Mouse (Mus musculus) stomach, embryonic 16.5 days (tissue): ENCODE data around the gene Gpatch4. TPM values are rescaled to one million over a fixed set of nuclear protein-coding genes. Genes with fewer than 3 reads are reported as not detected.
A peak's percentile ranks its signal among the peaks of the same experiment; 100 is the strongest.

Experiments used
- ATAC-seq: fragments of 200-750 bp; cut with Nextera tagmentation; 2 replicates; pipeline ENCODE4 v1.8.0; 2017; ENCODE audit warnings: moderate number of reproducible peaks, moderate TSS enrichment; ENCODE audit not compliant: insufficient read depth, low FRiP score
- H3K27ac ChIP-seq: fragments of 300-500 bp; sonication (generic); 2 replicates; pipeline ENCODE4 v1.5.1; 2014; ENCODE audit warnings: low read length
- H3K27me3 ChIP-seq: fragments of 300-500 bp; sonication (generic); 2 replicates; pipeline ENCODE4 v1.6.1; 2014; ENCODE audit warnings: low read length, control low read depth, mixed read lengths; ENCODE audit not compliant: control insufficient read depth, insufficient read depth
- H3K36me3 ChIP-seq: fragments of 300-500 bp; sonication (generic); 2 replicates; pipeline ENCODE4 v1.6.1; 2014; ENCODE audit warnings: low read length; ENCODE audit not compliant: control insufficient read depth, insufficient read depth
- H3K4me1 ChIP-seq: fragments of 300-500 bp; sonication (generic); 2 replicates; pipeline ENCODE4 v1.6.1; 2014; ENCODE audit warnings: low read length, control low read depth, mixed read lengths; ENCODE audit not compliant: control insufficient read depth, insufficient read depth
- H3K4me2 ChIP-seq: fragments of 300-500 bp; sonication (generic); 2 replicates; pipeline ENCODE4 v1.6.1; 2014; ENCODE audit warnings: low read depth, low read length, mixed read lengths
- H3K4me3 ChIP-seq: fragments of 300-500 bp; sonication (generic); replicated peaks from 2 replicates; pipeline ENCODE4 v1.5.1; 2014; ENCODE audit warnings: mild to moderate bottlenecking, low read length
- H3K9ac ChIP-seq: fragments of 300-500 bp; sonication (generic); 2 replicates; pipeline ENCODE4 v1.6.1; 2014; ENCODE audit warnings: low read length
- H3K9me3 ChIP-seq: fragments of 300-500 bp; sonication (generic); replicated peaks from 2 replicates; pipeline ENCODE4 v1.6.1; 2016; ENCODE audit warnings: low read length, control low read depth; ENCODE audit not compliant: control insufficient read depth
- WGBS: fragments of 180-500 bp; shearing (Covaris S2); extraction: QIAGEN DNeasy Blood & Tissue Kit; methylation state at CpG from one replicate; pipeline ENCODE4 v1.1.7; 2014; 5-methylcytosine and 5-hydroxymethylcytosine counted together
- polyA plus RNA-seq: library from polyadenylated mRNA; unstranded; fragments of >200 nt; fragmentation: Nextera tagmentation; extraction: Ambion mirVana; gene quantifications from 2 replicates; pipeline ENCODE4 v1.2.1, GENCODE M21; 2015

Gene Gpatch4
- polyA plus RNA-seq, 1 experiment from 2014 or later, result 30.1 TPM

DNA sequence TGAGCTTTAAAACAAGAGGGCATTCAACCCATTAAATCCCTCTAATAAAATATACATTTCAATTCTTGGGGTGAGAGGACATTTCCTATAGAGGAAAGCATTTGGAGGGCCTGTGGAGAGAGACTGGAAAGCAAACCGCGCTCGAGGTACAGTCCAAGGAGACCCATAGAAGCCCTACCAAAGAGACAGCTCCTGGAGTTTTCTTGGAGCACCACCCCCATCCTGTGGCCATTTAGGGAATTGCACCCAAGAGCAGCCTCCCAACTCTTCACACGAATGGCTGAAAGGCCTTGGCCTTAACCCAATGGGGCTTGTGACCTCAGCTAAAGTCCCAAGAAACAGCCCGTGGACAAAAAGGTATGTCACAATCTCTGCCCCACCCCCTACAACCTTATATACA lies 28.9 kb downstream of the Gpatch4 start:
- no peak overlapping the region for H3K4me2 ChIP-seq
- H3K36me3 ChIP-seq, result no peaks in the 10 kb centered on the region
- H3K4me3 ChIP-seq, result no peak overlapping the region
- WGBS, result 3% methylated on average over 5 of the region's 5 CpGs
- peak; percentile 70; the same call in 1 of the 2 replicates for ATAC-seq
- no peak overlapping the region for H3K9ac ChIP-seq
- no peaks in the 10 kb centered on the region for H3K4me1 ChIP-seq
- no peaks in the 10 kb centered on the region for H3K27me3 ChIP-seq
- H3K27ac ChIP-seq, result no peak overlapping the region
- no peaks in the 10 kb centered on the region for H3K9me3 ChIP-seq

DNA sequence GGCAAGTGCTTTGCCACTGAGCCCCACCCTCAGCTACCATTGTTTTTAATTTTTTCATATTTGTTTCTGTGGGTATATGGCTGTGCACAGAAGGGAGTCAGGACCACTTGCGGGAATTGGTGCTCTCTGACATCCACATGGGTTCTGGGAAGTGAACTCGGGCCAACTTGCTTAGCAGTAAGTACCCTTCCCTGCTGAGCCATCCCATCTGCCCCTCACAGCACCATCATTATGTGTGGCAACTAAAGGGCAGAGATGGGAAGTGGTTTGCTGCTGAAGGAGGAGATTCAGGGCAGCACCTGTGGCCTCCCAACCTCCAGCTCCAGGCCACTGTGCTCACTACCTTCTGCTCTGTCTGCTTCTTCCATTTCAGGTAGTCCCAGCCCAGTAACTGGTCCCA lies 30.7 kb downstream of the Gpatch4 start:
- H3K27me3 ChIP-seq, result no peaks in the 10 kb centered on the region
- H3K4me3 ChIP-seq, result no peak overlapping the region
- H3K9me3 ChIP-seq, result no peaks in the 10 kb centered on the region
- no peak overlapping the region for H3K4me2 ChIP-seq
- ATAC-seq, result no peak
- 61% methylated on average over 2 of the region's 2 CpGs for WGBS
- no peaks in the 10 kb centered on the region for H3K36me3 ChIP-seq
- no peak overlapping the region for H3K9ac ChIP-seq
- H3K4me1 ChIP-seq, result no peaks in the 10 kb centered on the region
- H3K27ac ChIP-seq, result no peak overlapping the region

DNA sequence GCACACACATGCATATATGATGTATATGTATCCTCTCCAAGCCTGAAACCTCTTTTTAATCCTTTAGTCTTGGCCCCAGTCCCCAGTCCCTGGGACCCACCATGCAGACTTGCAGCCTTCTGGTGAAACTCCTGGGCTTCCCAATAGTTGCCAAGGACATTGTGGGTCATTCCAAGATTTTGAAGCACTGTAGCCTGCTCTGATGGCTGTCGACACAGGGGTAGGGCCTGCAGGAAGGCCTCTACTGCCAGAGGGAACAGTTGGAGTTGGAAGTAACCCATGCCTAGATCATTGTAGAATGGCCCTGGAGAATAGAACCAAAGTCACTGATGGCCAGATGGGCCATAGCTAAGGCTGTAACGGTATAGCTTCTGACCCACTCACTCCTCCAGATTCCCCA lies 31.4 kb downstream of the Gpatch4 start:
- 71% methylated on average over 2 of the region's 2 CpGs for WGBS

DNA sequence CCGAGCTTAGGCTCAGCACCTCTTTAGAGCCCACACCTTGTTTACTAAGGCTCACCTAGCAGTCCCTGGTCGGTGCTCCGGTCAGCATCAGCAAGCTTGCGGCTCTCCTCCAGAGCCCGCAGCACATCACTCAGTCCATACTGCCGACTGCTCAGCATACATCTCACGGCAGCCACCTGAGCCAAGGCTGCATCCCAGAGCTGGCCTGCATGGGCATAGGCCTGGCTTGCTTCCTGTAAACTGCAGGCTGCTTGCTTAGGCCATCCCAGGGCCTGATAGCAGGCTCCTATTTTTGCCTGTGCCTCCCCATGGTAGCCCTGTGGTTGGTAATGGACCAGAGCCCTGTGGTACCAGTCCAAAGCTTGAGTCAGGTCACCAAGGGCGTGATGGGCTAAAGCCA lies 31.9 kb downstream of the Gpatch4 start:
- H3K4me2 ChIP-seq, result no peak overlapping the region
- no peak for ATAC-seq
- H3K9me3 ChIP-seq, result no peaks in the 10 kb centered on the region
- WGBS, result 80% methylated on average over 8 of the region's 8 CpGs
- H3K4me1 ChIP-seq, result no peaks in the 10 kb centered on the region
- H3K4me3 ChIP-seq, result no peak overlapping the region
- no peaks in the 10 kb centered on the region for H3K27me3 ChIP-seq
- no peak overlapping the region for H3K9ac ChIP-seq
- no peak overlapping the region for H3K27ac ChIP-seq
- no peaks in the 10 kb centered on the region for H3K36me3 ChIP-seq

More for the DNA sequence above, 31.4 kb downstream of the Gpatch4 start:
- Histone ChIP-seq H3K27me3 (no peaks in the 10 kb centered on the region), H3K27ac (no peak overlapping the region), H3K4me3 (no peak overlapping the region), H3K4me2 (no peak overlapping the region), H3K9ac (no peak overlapping the region), H3K4me1 (no peaks in the 10 kb centered on the region), H3K36me3 (no peaks in the 10 kb centered on the region), H3K9me3 (no peaks in the 10 kb centered on the region)
- no peak for ATAC-seq

DNA sequence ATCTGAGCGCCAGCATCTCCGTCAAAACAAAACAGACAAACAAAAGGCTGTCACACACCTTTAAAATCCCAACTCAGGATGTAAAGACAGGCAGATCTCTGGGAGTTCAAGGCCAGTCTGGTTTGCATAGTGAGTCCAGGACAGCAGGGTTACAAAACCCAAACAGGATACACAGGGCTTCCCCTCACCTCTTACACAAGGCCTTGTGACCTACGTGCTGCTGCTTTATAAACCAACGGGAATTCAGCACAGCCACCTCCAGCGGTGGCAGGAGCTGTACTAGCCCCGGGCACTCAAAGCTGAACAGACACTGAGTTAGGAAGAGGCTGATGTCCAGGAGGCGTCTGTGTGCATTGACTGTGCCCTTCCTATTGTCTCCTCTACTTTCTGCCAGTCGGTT lies 34.5 kb downstream of the Gpatch4 start:
- ATAC-seq, result no peak
- no peak overlapping the region for H3K4me2 ChIP-seq
- H3K27me3 ChIP-seq, result no peaks in the 10 kb centered on the region
- no peak overlapping the region for H3K4me3 ChIP-seq
- H3K4me1 ChIP-seq, result peaks cover 4% of the 10 kb centered on the region
- H3K36me3 ChIP-seq, result no peaks in the 10 kb centered on the region
- WGBS, result 45% methylated on average over 8 of the region's 8 CpGs
- no peak overlapping the region for H3K9ac ChIP-seq
- H3K27ac ChIP-seq, result no peak overlapping the region
- no peaks in the 10 kb centered on the region for H3K9me3 ChIP-seq

DNA sequence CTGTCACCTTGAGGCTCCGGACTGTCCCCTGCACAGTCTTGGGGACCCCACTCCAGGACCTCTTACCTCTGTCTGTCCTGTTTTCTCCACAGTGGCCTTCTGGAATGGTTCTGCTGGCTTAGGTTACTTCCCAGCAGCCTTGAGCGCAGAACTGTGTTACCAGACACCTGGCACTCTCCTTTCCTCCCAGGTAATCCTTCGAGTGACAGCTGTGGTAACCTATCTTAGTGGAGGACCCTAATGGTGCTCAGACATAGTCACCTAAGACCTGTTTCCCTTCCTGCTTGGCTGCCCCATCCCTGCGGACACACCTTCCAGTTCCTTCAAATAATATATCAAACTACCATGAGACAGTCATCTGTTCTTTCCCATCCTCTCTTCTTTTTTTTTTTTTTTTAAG lies 35.3 kb downstream of the Gpatch4 start, which contains the start of gene Ttc24:
TSS of gene Ttc24 (minus strand) at position 101 of the 400 bp plus-strand sequence.
- Histone ChIP-seq H3K4me3 (no peak within 1 kb of the TSS), H3K4me1 (peaks cover 12% of the 10 kb centered on the region), H3K27me3 (no peaks in the 10 kb centered on the region), H3K27ac (no peak within 1 kb of the TSS), H3K36me3 (no peaks in the 10 kb centered on the region), H3K4me2 (no peak within 1 kb of the TSS), H3K9ac (no peak within 1 kb of the TSS), H3K9me3 (no peaks in the 10 kb centered on the region)
- 67% methylated on average over 4 of the region's 4 CpGs for WGBS
- ATAC-seq, result no peak

DNA sequence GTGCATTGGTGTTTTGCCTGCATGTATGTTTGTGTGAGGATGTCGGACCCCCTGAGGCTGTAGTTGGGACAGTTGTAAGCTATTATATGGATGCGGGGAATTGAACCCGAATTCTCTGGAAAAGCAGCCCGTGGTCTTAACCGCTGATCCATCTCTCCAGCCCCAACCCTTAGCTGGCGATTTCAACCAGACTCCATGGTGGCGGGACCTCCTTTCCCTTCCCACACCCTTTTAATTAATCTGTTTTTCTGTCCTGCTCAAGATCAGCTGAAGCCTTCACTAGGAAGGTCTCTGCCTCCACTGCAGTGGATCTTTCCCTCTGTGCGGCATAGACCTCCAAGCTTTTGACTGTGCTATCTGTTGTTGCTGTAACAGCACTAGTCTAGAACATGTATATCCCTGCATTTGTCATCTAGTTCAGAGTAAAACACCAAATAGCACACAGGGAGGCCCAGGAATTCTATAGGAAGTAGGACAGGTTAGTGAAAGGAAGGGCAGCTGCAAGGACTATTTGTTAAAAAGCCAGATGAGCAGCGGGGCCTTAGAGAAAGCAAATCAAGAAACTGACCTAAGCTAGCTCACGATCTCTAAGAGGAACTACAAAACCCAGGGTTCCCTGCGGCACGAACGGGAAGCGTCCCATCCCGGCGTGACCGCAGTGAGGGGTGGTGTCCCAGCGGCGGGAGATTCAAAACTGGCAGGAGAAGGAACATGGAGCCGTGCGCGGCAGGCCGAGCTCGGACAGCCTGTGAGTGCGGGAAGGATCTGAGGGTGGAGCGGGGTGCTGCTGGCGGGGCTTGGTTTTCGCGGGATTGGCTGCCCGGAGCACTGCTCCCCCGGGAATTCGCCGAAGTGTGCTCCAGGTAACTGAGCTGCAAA lies 38.7 kb downstream of the Gpatch4 start, which contains the start of gene Iqgap3:
TSS of gene Iqgap3 (plus strand) at position 627 of the 879 bp plus-strand sequence.
- H3K9me3 ChIP-seq, result no peaks in the 10 kb centered on the region
- ATAC-seq, result peak; percentile 90

DNA sequence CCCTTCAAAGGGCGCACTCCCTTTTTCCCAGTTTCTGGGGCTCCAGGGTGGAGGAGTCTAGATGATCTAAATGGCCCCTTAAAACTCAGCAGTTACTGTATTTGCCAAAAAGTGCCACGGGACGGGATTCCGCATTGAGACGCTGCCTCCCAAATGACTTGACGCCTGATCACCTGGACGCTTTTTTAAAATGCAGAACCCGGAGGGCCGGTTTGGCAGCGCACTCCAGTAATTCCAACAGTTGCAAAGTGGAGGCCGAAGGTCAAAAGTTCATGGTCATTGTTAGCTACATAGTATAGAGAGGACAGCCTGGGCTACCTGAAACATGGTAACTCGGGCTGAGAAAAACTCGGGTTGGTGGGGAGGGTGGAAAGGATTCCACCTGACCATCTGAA lies 39.3 kb downstream of the Gpatch4 start:
- Histone ChIP-seq H3K9me3 (no peaks in the 10 kb centered on the region), H3K27ac (0 out of 2 replicates have a peak overlapping the region, but pooled peaks have one; percentile 27), H3K9ac (peak overlapping the region; percentile 74), H3K4me1 (peaks cover 12% of the 10 kb centered on the region), H3K36me3 (no peaks in the 10 kb centered on the region), H3K27me3 (no peaks in the 10 kb centered on the region), H3K4me2 (peak overlapping the region; percentile 84), H3K4me3 (peak overlapping the region; percentile 69)
- peak; percentile 11; the same call in 1 of the 2 replicates for ATAC-seq
- 2% methylated on average over 13 of the region's 13 CpGs for WGBS

More for the DNA sequence above, 38.7 kb downstream of the Gpatch4 start, which contains the start of gene Iqgap3:
- 0 out of 2 replicates have a peak within 1 kb of the TSS, but pooled peaks have one; percentile 27 for H3K27ac ChIP-seq
- H3K4me3 ChIP-seq, result peak within 1 kb of the TSS; percentile 69
- peak within 1 kb of the TSS; percentile 84 for H3K4me2 ChIP-seq
- H3K4me1 ChIP-seq, result peaks cover 12% of the 10 kb centered on the region
- WGBS, result 18% methylated on average over 33 of the region's 33 CpGs
- H3K36me3 ChIP-seq, result no peaks in the 10 kb centered on the region
- no peaks in the 10 kb centered on the region for H3K27me3 ChIP-seq
- H3K9ac ChIP-seq, result peak within 1 kb of the TSS; percentile 74

DNA sequence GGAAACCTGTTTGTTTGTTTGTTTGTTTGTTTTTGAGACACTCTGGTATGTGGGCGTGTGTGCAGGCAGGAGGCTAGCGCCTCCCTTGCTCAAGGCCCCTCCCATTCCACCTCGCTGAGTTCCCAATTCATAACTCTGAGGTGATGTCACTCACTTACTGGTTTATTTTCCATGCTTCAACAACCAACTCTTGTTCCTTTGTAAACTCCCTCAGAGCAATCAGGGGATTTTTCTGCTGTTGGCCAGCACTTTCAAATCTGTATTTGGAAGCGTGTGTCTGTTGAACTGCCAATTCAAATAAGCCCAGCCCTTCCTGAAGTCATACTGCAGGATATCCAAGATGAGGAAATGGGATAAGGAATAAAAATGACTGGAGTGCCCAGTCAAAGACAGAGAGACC lies 39.8 kb downstream of the Gpatch4 start:
- H3K4me1 ChIP-seq, result peaks cover 12% of the 10 kb centered on the region
- ATAC-seq, result peak; percentile 30; the same call in 1 of the 2 replicates
- peak overlapping the region; percentile 69 for H3K4me3 ChIP-seq
- H3K27ac ChIP-seq, result 0 out of 2 replicates have a peak overlapping the region, but pooled peaks have one; percentile 27
- peak overlapping the region; percentile 84 for H3K4me2 ChIP-seq
- peak overlapping the region; percentile 74 for H3K9ac ChIP-seq
- H3K36me3 ChIP-seq, result no peaks in the 10 kb centered on the region
- 4% methylated on average over 4 of the region's 4 CpGs for WGBS
- H3K27me3 ChIP-seq, result no peaks in the 10 kb centered on the region
- no peaks in the 10 kb centered on the region for H3K9me3 ChIP-seq
